Mouse (Mus musculus): ENCODE results near the gene Xxylt1. TPM values are rescaled to one million over a fixed set of nuclear protein-coding genes. Genes with fewer than 3 reads are reported as not detected.

Xxylt1 gene
- 8.9 and 10.0 TPM in 2 replicates for polyA plus RNA-seq (2015; fragmentation: Nextera tagmentation; extraction: Ambion mirVana)

DNA sequence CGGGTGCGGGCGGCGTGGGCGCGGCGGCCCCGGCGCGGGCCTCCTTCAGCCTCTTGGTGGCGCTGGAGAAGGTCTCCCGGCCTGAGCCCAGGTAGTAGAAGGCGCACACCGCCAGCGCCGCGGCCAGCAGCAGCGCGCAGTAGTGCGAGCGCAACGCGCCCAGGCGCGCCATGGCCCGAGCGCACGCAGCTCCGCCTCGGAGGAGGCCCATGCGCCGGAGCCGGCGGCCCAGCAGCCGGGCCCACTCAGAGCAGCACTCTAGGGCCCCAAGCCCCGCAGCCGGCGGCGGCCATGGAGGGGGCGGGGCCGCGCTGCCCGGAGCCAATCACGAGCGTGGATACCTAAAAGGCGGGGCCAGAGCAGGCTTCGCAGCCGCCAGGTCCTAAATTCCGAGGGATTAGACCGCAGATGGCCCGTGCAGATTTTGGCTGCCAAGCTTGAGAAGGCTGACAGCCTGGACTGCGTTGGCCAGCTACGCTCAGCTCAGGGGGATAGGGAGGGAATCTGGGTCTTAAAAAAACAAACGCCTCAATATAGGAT is at the start of gene Xxylt1:
TSS of gene Xxylt1 (minus strand) at position 308 of the 540 bp plus-strand sequence.
- Histone ChIP-seq H3K4me1 (peaks cover 15% of the 10 kb centered on the region), H3K9me3 (no peaks in the 10 kb centered on the region), H3K4me2 (replicated peaks) (peak within 1 kb of the TSS; percentile 93), H3K9ac (replicated peaks) (peak within 1 kb of the TSS; percentile 73), H3K36me3 (no peaks in the 10 kb centered on the region), H3K27ac (replicated peaks) (peak within 1 kb of the TSS; percentile 90), H3K27me3 (no peaks in the 10 kb centered on the region), H3K4me3 (peak within 1 kb of the TSS; percentile 70)
- WGBS = under 1% methylated on average over 54 of the region's 54 CpGs
- ATAC-seq (replicated peaks) = peak; percentile 99

DNA sequence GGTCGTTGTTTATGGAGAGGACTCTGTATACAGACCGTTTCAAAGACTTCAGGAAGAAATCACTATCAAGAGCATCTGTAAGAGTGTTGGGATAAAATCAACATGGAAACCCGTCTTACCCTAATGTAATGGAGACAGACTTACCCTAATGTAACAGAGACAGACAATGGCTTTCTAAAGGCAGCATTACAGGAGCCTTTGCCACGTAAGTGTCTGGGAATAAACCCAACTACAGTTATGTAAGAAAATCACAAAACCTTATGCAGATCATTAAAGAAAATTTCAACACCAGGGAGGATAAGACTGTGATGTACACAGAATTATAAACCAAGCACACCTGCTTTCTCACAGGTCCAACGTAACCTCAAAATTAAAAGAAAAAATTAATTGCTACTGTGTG is 46.9 kb upstream of the Xxylt1 start:
- Histone ChIP-seq H3K9me3 (no peaks in the 10 kb centered on the region), H3K36me3 (peaks cover 11% of the 10 kb centered on the region; the same call in 1 of the 2 replicates), H3K4me3 (no peak overlapping the region), H3K27ac (replicated peaks) (no peak overlapping the region), H3K9ac (replicated peaks) (no peak overlapping the region), H3K4me1 (no peaks in the 10 kb centered on the region), H3K27me3 (no peaks in the 10 kb centered on the region), H3K4me2 (replicated peaks) (no peak overlapping the region)
- 84% methylated on average over 5 of the region's 5 CpGs for WGBS
- ATAC-seq (replicated peaks) = no peak

DNA sequence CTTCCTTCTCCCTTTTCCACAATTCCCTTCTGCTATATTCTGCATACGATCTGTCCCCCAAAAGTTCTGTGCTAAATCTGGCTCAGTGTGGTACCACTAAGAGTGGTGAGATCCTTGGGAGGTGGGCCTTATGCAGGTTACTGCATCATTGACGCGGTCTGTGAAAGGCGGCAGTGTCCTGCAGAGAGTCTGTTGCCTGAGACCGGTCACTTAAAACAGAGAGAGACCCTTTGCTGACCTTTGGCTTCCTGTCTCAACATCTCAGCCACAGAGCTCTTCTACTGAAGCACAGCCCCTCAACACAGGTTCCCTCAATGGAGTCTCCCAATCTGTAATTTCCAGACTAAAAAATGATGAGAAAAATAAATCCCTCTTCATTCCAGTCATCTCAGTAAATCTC is 43.8 kb upstream of the Xxylt1 start:
- H3K27ac ChIP-seq (replicated peaks) = no peak overlapping the region
- H3K4me3 ChIP-seq = no peak overlapping the region
- ATAC-seq (replicated peaks) = no peak
- H3K9ac ChIP-seq (replicated peaks) = no peak overlapping the region
- H3K4me1 ChIP-seq = no peaks in the 10 kb centered on the region
- no peaks in the 10 kb centered on the region for H3K9me3 ChIP-seq
- H3K36me3 ChIP-seq = peaks cover 16% of the 10 kb centered on the region
- 73% methylated on average over 5 of the region's 5 CpGs for WGBS
- no peak overlapping the region for H3K4me2 ChIP-seq (replicated peaks)
- no peaks in the 10 kb centered on the region for H3K27me3 ChIP-seq

GRCm38 (mm10) chr16:31121612-31122011 is 40.4 kb upstream of the Xxylt1 start:
- H3K27ac ChIP-seq (replicated peaks) = no peak overlapping the region
- no peak for ATAC-seq (replicated peaks)
- 96% methylated on average over 6 of the region's 6 CpGs for WGBS
- H3K9me3 ChIP-seq = no peaks in the 10 kb centered on the region
- no peak overlapping the region for H3K9ac ChIP-seq (replicated peaks)
- H3K4me3 ChIP-seq = no peak overlapping the region
- H3K27me3 ChIP-seq = no peaks in the 10 kb centered on the region
- no peaks in the 10 kb centered on the region for H3K4me1 ChIP-seq
- H3K36me3 ChIP-seq = peaks cover 24% of the 10 kb centered on the region
- H3K4me2 ChIP-seq (replicated peaks) = no peak overlapping the region

DNA sequence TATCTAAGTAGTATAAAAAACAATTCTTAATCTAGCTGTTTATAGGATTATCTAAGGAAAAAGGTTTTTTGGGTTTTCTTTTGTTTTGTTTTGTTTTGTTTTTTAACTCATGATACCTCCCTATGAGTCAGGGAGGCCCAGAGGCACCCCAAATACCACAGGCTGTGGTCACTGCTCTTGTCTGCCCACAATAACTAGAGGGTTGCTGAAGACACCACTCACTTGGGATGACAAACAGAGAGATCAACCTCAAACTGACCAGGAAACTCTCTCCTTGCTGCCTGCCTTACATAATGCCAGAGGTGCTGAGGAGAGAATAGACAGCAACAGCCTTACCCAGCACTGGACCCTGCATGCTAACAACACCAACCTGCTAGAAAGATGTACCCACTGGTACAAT is 32.4 kb upstream of the Xxylt1 start:
- no peaks in the 10 kb centered on the region for H3K4me1 ChIP-seq
- 0 out of 2 replicates have a peak, but pooled peaks cover 4% of the 10 kb centered on the region for H3K9me3 ChIP-seq
- no peaks in the 10 kb centered on the region for H3K27me3 ChIP-seq
- H3K4me3 ChIP-seq = no peak overlapping the region
- no peak overlapping the region for H3K27ac ChIP-seq (replicated peaks)
- ATAC-seq (replicated peaks) = no peak
- H3K9ac ChIP-seq (replicated peaks) = no peak overlapping the region
- peaks cover 38% of the 10 kb centered on the region for H3K36me3 ChIP-seq
- H3K4me2 ChIP-seq (replicated peaks) = no peak overlapping the region

- Histone ChIP-seq H3K4me1 (no peaks in the 10 kb centered on the region), H3K27ac (replicated peaks) (no peak overlapping the region), H3K36me3 (peaks cover 40% of the 10 kb centered on the region), H3K4me3 (no peak overlapping the region), H3K9me3 (no peaks in the 10 kb centered on the region), H3K9ac (replicated peaks) (no peak overlapping the region), H3K4me2 (replicated peaks) (no peak overlapping the region), H3K27me3 (no peaks in the 10 kb centered on the region)
- 60% methylated on average over 2 of the region's 2 CpGs for WGBS
- no peak for ATAC-seq (replicated peaks)
These were observed 20.1 kb upstream of the Xxylt1 start for GRCm38 (mm10) chr16:31101352-31101751.

- Histone ChIP-seq H3K9ac (replicated peaks) (no peak overlapping the region), H3K9me3 (no peaks in the 10 kb centered on the region), H3K27me3 (no peaks in the 10 kb centered on the region), H3K27ac (replicated peaks) (no peak overlapping the region), H3K4me3 (no peak overlapping the region), H3K36me3 (peaks cover 34% of the 10 kb centered on the region), H3K4me2 (replicated peaks) (no peak overlapping the region), H3K4me1 (no peaks in the 10 kb centered on the region)
- WGBS = 81% methylated on average over 1 of the region's 1 CpGs
- ATAC-seq (replicated peaks) = no peak
These were observed 18.7 kb upstream of the Xxylt1 start for GRCm38 (mm10) chr16:31099906-31100305.

- Histone ChIP-seq H3K9me3 (no peaks in the 10 kb centered on the region), H3K4me1 (no peaks in the 10 kb centered on the region), H3K4me2 (replicated peaks) (no peak overlapping the region), H3K27me3 (no peaks in the 10 kb centered on the region), H3K36me3 (peaks cover 8% of the 10 kb centered on the region; the same call in 1 of the 2 replicates), H3K9ac (replicated peaks) (no peak overlapping the region), H3K27ac (replicated peaks) (no peak overlapping the region), H3K4me3 (no peak overlapping the region)
- no peak for ATAC-seq (replicated peaks)
- WGBS = 42% methylated on average over 6 of the region's 6 CpGs
These were observed 12.8 kb upstream of the Xxylt1 start for GRCm38 (mm10) chr16:31094036-31094435.

DNA sequence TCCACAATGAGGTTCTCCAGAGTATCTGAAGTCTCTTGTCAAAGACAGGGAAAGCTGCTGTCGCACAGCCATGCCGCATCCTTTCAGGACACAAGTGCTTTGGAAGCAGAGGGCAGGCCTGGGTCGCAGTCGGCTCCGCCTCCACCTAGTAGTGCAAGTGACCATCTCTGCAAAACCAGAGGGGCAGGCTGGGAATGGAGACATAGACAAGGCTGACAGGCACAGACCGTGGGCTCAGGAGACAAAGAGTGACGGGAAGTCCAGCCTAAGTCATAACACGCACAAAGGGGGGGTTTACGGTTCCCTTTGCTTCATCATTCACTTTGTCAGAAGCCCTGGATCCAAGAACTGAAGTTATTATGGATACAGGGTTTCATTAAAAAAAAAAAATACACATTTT is 12.0 kb upstream of the Xxylt1 start:
- WGBS = 53% methylated on average over 9 of the region's 9 CpGs
- no peak overlapping the region for H3K4me3 ChIP-seq
- no peak overlapping the region for H3K4me2 ChIP-seq (replicated peaks)
- peaks cover 4% of the 10 kb centered on the region; the same call in 1 of the 2 replicates for H3K36me3 ChIP-seq
- H3K9ac ChIP-seq (replicated peaks) = no peak overlapping the region
- H3K4me1 ChIP-seq = no peaks in the 10 kb centered on the region
- no peaks in the 10 kb centered on the region for H3K27me3 ChIP-seq
- no peaks in the 10 kb centered on the region for H3K9me3 ChIP-seq
- no peak for ATAC-seq (replicated peaks)
- no peak overlapping the region for H3K27ac ChIP-seq (replicated peaks)

- H3K4me3 ChIP-seq = no peak overlapping the region
- WGBS = 64% methylated on average over 6 of the region's 6 CpGs
- peak overlapping the region; percentile 90; the same call in 1 of the 2 replicates for H3K27ac ChIP-seq (replicated peaks)
- no peak for ATAC-seq (replicated peaks)
- H3K9ac ChIP-seq (replicated peaks) = no peak overlapping the region
- H3K27me3 ChIP-seq = no peaks in the 10 kb centered on the region
- H3K4me1 ChIP-seq = peaks cover 15% of the 10 kb centered on the region
- no peaks in the 10 kb centered on the region for H3K9me3 ChIP-seq
- H3K4me2 ChIP-seq (replicated peaks) = peak overlapping the region; percentile 93
- no peaks in the 10 kb centered on the region for H3K36me3 ChIP-seq
These were observed 659 bp upstream of the Xxylt1 start for GRCm38 (mm10) chr16:31081891-31082290.

GRCm38 (mm10) chr16:31080573-31081051 is 620 bp downstream of the Xxylt1 start:
- Histone ChIP-seq H3K9ac (replicated peaks) (peak overlapping the region; percentile 73), H3K9me3 (no peaks in the 10 kb centered on the region), H3K4me2 (replicated peaks) (peak overlapping the region; percentile 93), H3K4me1 (peaks cover 15% of the 10 kb centered on the region), H3K4me3 (peak overlapping the region; percentile 70), H3K27ac (replicated peaks) (peak overlapping the region; percentile 90), H3K27me3 (no peaks in the 10 kb centered on the region), H3K36me3 (no peaks in the 10 kb centered on the region)
- ATAC-seq (replicated peaks) = peak; percentile 63
- WGBS = under 1% methylated on average over 36 of the region's 36 CpGs

DNA sequence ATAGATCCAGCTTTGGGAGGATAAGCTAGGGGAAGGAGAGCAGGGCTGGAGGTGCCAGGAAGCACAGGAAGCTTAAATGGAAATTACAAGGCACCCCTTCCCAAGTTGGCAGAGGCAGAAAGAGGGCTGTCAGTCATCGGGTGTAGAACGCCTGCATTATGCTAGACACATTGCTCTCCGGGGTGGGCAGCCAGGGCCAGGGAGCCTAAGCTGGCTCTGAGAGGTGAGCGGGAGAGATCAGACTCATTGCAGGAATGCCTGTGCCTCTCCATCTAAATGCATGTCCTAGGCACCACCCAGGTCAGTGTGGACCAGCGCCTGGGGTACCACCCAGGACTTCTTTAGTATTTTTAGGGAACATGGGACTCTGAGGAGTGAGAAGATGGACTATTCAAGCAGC is 3.8 kb downstream of the Xxylt1 start:
- 93% methylated on average over 5 of the region's 5 CpGs for WGBS
- Histone ChIP-seq H3K27ac (replicated peaks) (no peak overlapping the region), H3K9ac (replicated peaks) (no peak overlapping the region), H3K27me3 (no peaks in the 10 kb centered on the region), H3K4me2 (replicated peaks) (no peak overlapping the region), H3K36me3 (no peaks in the 10 kb centered on the region), H3K4me3 (no peak overlapping the region), H3K4me1 (peaks cover 15% of the 10 kb centered on the region), H3K9me3 (no peaks in the 10 kb centered on the region)
- no peak for ATAC-seq (replicated peaks)

DNA sequence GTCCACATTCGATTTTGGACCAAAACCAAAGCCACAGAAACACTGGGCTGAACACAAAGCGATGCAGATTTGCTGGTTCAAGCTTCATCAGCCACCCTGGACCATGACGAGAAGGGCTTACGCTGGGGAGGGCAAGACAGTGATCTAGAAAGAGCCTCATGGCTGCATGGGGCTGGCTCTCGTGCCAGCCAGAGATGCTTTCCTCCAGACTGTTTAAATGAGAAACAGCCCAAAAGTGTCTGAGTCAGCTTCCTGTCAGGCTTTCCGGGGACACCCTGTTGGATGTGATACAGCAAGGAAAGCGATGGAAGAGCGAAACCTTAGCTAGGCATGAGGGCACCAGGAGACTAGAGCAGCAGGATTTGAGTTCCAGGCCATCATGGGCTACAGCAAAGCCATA is 4.8 kb downstream of the Xxylt1 start:
- no peak overlapping the region for H3K4me3 ChIP-seq
- 93% methylated on average over 8 of the region's 8 CpGs for WGBS
- no peak for ATAC-seq (replicated peaks)

More for the DNA sequence above, 4.8 kb downstream of the Xxylt1 start:
- Histone ChIP-seq H3K27me3 (no peaks in the 10 kb centered on the region), H3K4me2 (replicated peaks) (no peak overlapping the region), H3K4me1 (peaks cover 10% of the 10 kb centered on the region), H3K36me3 (no peaks in the 10 kb centered on the region), H3K9ac (replicated peaks) (no peak overlapping the region), H3K27ac (replicated peaks) (no peak overlapping the region), H3K9me3 (no peaks in the 10 kb centered on the region)
